Mouse (Mus musculus): ENCODE results near the gene Morc4. TPM values are rescaled to one million over a fixed set of nuclear protein-coding genes. Genes with fewer than 3 reads are reported as not detected.

Morc4 gene
- polyA plus RNA-seq, 2 experiments = 9.4 to 17.7 TPM

- Histone ChIP-seq H3K9me3 (ENCODE audit: control insufficient read depth, low read length) (no peaks in the 10 kb centered on the region), H3K4me2 (ENCODE audit: low read depth) (no peak overlapping the region), H3K27ac (no peak overlapping the region), H3K4me3 (ENCODE audit: insufficient read depth in 1 of 2, low read depth in 2 of 2, low read length in 2 of 2) (no peak overlapping the region), H3K27me3 (ENCODE audit: control insufficient read depth, insufficient read depth, low read length) (no peaks in the 10 kb centered on the region), H3K36me3 (replicated peaks; ENCODE audit: control insufficient read depth, insufficient read depth, low read depth) (no peaks in the 10 kb centered on the region), H3K9ac (replicated peaks) (no peak overlapping the region), H3K4me1 (replicated peaks; ENCODE audit: control insufficient read depth in 2 of 2, insufficient read depth in 2 of 2, low read length in 1 of 2) (no peaks in the 10 kb centered on the region; a peak in 1 of 4 replicates)
- 72% methylated on average over 7 of the region's 7 CpGs for WGBS (ENCODE audit: insufficient replicate concordance)
- ATAC-seq (ENCODE audit: insufficient read depth) (0 out of 2 replicates have a peak, but pooled peaks have one; percentile 51), DNase-seq (ENCODE audit: low read depth in 3 of 3, low spot score in 3 of 3) (no peak)
- TF ChIP-seq EP300 (IDR thresholded peaks at IDR 0.05; ENCODE audit: low read depth) (no peak), CTCF (IDR thresholded peaks at IDR 0.05; ENCODE audit: low read depth) (no peak)
Measured at GRCm38 (mm10) chrX:139877105-139877504, 5.6 kb upstream of the Morc4 start.

- 17% methylated on average over 15 of the region's 15 CpGs for WGBS (ENCODE audit: insufficient replicate concordance)
- Histone ChIP-seq H3K9me3 (ENCODE audit: control insufficient read depth, low read length) (no peaks in the 10 kb centered on the region), H3K9ac (replicated peaks) (peak overlapping the region; percentile 32), H3K27ac (no peak overlapping the region), H3K4me3 (ENCODE audit: insufficient read depth in 1 of 2, low read depth in 2 of 2, low read length in 2 of 2) (peak overlapping the region; percentile 55 to 60), H3K4me1 (replicated peaks; ENCODE audit: control insufficient read depth in 2 of 2, insufficient read depth in 2 of 2, low read length in 1 of 2) (peaks cover 0 to 2% of the 10 kb centered on the region in 2 experiments; a peak in 1 of 4 replicates), H3K4me2 (ENCODE audit: low read depth) (peak overlapping the region; percentile 68), H3K27me3 (ENCODE audit: control insufficient read depth, insufficient read depth, low read length) (no peaks in the 10 kb centered on the region), H3K36me3 (replicated peaks; ENCODE audit: control insufficient read depth, insufficient read depth, low read depth) (no peaks in the 10 kb centered on the region)
- TF ChIP-seq CTCF (IDR thresholded peaks at IDR 0.05; ENCODE audit: low read depth) = peak; percentile 15; the same call in 1 of the 2 replicates
- no peak for TF ChIP-seq EP300 (IDR thresholded peaks at IDR 0.05; ENCODE audit: low read depth)
- DNase-seq (ENCODE audit: low read depth in 3 of 3, low spot score in 3 of 3) (no peak), ATAC-seq (ENCODE audit: insufficient read depth) (peak; percentile 50)
Measured at GRCm38 (mm10) chrX:139870300-139870711, 1.2 kb downstream of the Morc4 start.

DNA sequence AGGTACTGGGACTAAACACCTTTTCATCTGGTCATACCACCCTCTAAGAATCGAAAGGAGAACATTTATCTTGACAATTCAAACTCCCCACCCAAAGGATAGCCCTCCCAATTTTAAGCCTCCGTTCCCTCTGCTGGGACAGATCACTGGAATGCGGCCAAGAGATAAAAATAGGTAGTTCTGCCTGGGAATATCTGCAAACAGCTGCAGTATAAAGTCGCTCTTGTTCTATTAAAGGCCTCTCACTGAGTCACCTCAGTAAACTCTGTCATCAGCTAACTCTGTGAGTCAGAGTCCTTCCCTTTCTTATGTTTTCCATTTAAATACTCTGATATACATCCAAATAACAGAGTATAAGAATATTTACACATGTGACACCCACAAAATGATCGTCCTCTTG, 12.1 kb downstream of the Morc4 start:
- Histone ChIP-seq H3K9ac (replicated peaks) (no peak overlapping the region), H3K4me2 (ENCODE audit: low read depth) (no peak overlapping the region), H3K27ac (no peak overlapping the region), H3K27me3 (ENCODE audit: control insufficient read depth, insufficient read depth, low read length) (no peaks in the 10 kb centered on the region), H3K4me1 (replicated peaks; ENCODE audit: control insufficient read depth in 2 of 2, insufficient read depth in 2 of 2, low read length in 1 of 2) (no peaks in the 10 kb centered on the region), H3K4me3 (ENCODE audit: insufficient read depth in 1 of 2, low read depth in 2 of 2, low read length in 2 of 2) (no peak overlapping the region), H3K36me3 (replicated peaks; ENCODE audit: control insufficient read depth, insufficient read depth, low read depth) (no peaks in the 10 kb centered on the region), H3K9me3 (ENCODE audit: control insufficient read depth, low read length) (no peaks in the 10 kb centered on the region)
- TF ChIP-seq CTCF (IDR thresholded peaks at IDR 0.05; ENCODE audit: low read depth) (no peak), EP300 (IDR thresholded peaks at IDR 0.05; ENCODE audit: low read depth) (no peak)
- WGBS (ENCODE audit: insufficient replicate concordance) = 57% methylated on average over 5 of the region's 5 CpGs
- ATAC-seq (ENCODE audit: insufficient read depth) = no peak
- no peak for DNase-seq (ENCODE audit: low read depth in 3 of 3, low spot score in 3 of 3)

- Histone ChIP-seq H3K4me3 (ENCODE audit: insufficient read depth in 1 of 2, low read depth in 2 of 2, low read length in 2 of 2) (no peak overlapping the region), H3K36me3 (replicated peaks; ENCODE audit: control insufficient read depth, insufficient read depth, low read depth) (no peaks in the 10 kb centered on the region), H3K9me3 (ENCODE audit: control insufficient read depth, low read length) (no peaks in the 10 kb centered on the region), H3K4me2 (ENCODE audit: low read depth) (no peak overlapping the region), H3K27ac (no peak overlapping the region), H3K4me1 (replicated peaks; ENCODE audit: control insufficient read depth in 2 of 2, insufficient read depth in 2 of 2, low read length in 1 of 2) (no peaks in the 10 kb centered on the region), H3K9ac (replicated peaks) (no peak overlapping the region), H3K27me3 (ENCODE audit: control insufficient read depth, insufficient read depth, low read length) (no peaks in the 10 kb centered on the region)
- DNase-seq (ENCODE audit: low read depth in 3 of 3, low spot score in 3 of 3) (no peak), ATAC-seq (ENCODE audit: insufficient read depth) (no peak)
- no peak for TF ChIP-seq CTCF (IDR thresholded peaks at IDR 0.05; ENCODE audit: low read depth)
- no peak for TF ChIP-seq EP300 (IDR thresholded peaks at IDR 0.05; ENCODE audit: low read depth)
- WGBS (ENCODE audit: insufficient replicate concordance) = 60% methylated on average over 4 of the region's 4 CpGs
Measured at GRCm38 (mm10) chrX:139854795-139855194, 16.7 kb downstream of the Morc4 start.

- TF ChIP-seq CTCF (IDR thresholded peaks at IDR 0.05; ENCODE audit: low read depth) (no peak), EP300 (IDR thresholded peaks at IDR 0.05; ENCODE audit: low read depth) (no peak)
Measured at GRCm38 (mm10) chrX:139841091-139841490, 30.4 kb downstream of the Morc4 start.

More at GRCm38 (mm10) chrX:139841091-139841490, 30.4 kb downstream of the Morc4 start:
- 61% methylated on average over 6 of the region's 6 CpGs for WGBS (ENCODE audit: insufficient replicate concordance)
- DNase-seq (ENCODE audit: low read depth in 3 of 3, low spot score in 3 of 3) = no peak
- no peaks in the 10 kb centered on the region for H3K4me1 ChIP-seq (replicated peaks; ENCODE audit: control insufficient read depth in 2 of 2, insufficient read depth in 2 of 2, low read length in 1 of 2)
- no peak for ATAC-seq (ENCODE audit: insufficient read depth)
- H3K4me3 ChIP-seq (ENCODE audit: insufficient read depth in 1 of 2, low read depth in 2 of 2, low read length in 2 of 2) = no peak overlapping the region
- H3K9ac ChIP-seq (replicated peaks) = no peak overlapping the region
- H3K4me2 ChIP-seq (ENCODE audit: low read depth) = no peak overlapping the region
- H3K9me3 ChIP-seq (ENCODE audit: control insufficient read depth, low read length) = no peaks in the 10 kb centered on the region
- H3K36me3 ChIP-seq (replicated peaks; ENCODE audit: control insufficient read depth, insufficient read depth, low read depth) = no peaks in the 10 kb centered on the region
- H3K27me3 ChIP-seq (ENCODE audit: control insufficient read depth, insufficient read depth, low read length) = no peaks in the 10 kb centered on the region
- H3K27ac ChIP-seq = no peak overlapping the region
